Mouse (Mus musculus) erythroblast, adult 5-6 weeks (primary cell): ENCODE results near the gene H2-M3. TPM values are rescaled to one million over a fixed set of nuclear protein-coding genes. Genes with fewer than 3 reads are reported as not detected.

ENCODE experiments used
- total RNA-seq, 2 experiments: library from RNA; stranded (forward) in 1 of 2; stranded (reverse) in 1 of 2; fragments of 150-400 nt in 1 of 2; fragments of 200-764, 138-1000 nt in 1 of 2; gene quantifications; 2 replicates each; pipeline versions ENCODE4 v1.2.3 to v1.2.4; 2015 to 2017; ENCODE audit warnings: low replicate concordance in 2 of 2

H2-M3 gene
- total RNA-seq, 2 experiments from 2014 or later, result 3.3 TPM; not detected in 1

Other genes starting within 250 kb of the H2-M3 start
- not detected in 2 replicates for gene Mog, start 246.8 kb upstream of the H2-M3 start, total RNA-seq (2015; ENCODE audit: low replicate concordance)
- gene Mog, start 246.8 kb upstream of the H2-M3 start, total RNA-seq (2017; ENCODE audit: low replicate concordance), result not detected in 2 replicates
- gene Gabbr1, start 224.3 kb upstream of the H2-M3 start, total RNA-seq (2015; ENCODE audit: low replicate concordance), result 0.42 and 1.2 TPM in 2 replicates
- gene Gabbr1, start 224.3 kb upstream of the H2-M3 start, total RNA-seq (2017; ENCODE audit: low replicate concordance), result 0.85 and 1.1 TPM in 2 replicates
- not detected in 2 replicates for gene Olfr90, start 181.7 kb upstream of the H2-M3 start, total RNA-seq (2015; ENCODE audit: low replicate concordance)
- not detected in 2 replicates for gene Olfr90, start 181.7 kb upstream of the H2-M3 start, total RNA-seq (2017; ENCODE audit: low replicate concordance)
- gene Olfr91, start 171.9 kb upstream of the H2-M3 start, total RNA-seq (2015; ENCODE audit: low replicate concordance), result not detected in 2 replicates
- not detected in 2 replicates for gene Olfr91, start 171.9 kb upstream of the H2-M3 start, total RNA-seq (2017; ENCODE audit: low replicate concordance)
- not detected in 2 replicates for gene Olfr92, start 150.1 kb upstream of the H2-M3 start, total RNA-seq (2015; ENCODE audit: low replicate concordance)
- gene Olfr92, start 150.1 kb upstream of the H2-M3 start, total RNA-seq (2017; ENCODE audit: low replicate concordance), result not detected in 2 replicates
- gene Olfr93, start 108.7 kb upstream of the H2-M3 start, total RNA-seq (2015; ENCODE audit: low replicate concordance), result not detected in 2 replicates
- gene Olfr93, start 108.7 kb upstream of the H2-M3 start, total RNA-seq (2017; ENCODE audit: low replicate concordance), result not detected in 2 replicates
- 5.4 TPM in 1 of 2 replicates, not detected in the other for gene Ubd, start 76.3 kb upstream of the H2-M3 start, total RNA-seq (2015; ENCODE audit: low replicate concordance)
- gene Ubd, start 76.3 kb upstream of the H2-M3 start, total RNA-seq (2017; ENCODE audit: low replicate concordance), result 1.7 and 4.7 TPM in 2 replicates
- not detected in 2 replicates for gene Olfr94, start 69.2 kb upstream of the H2-M3 start, total RNA-seq (2015; ENCODE audit: low replicate concordance)
- gene Olfr94, start 69.2 kb upstream of the H2-M3 start, total RNA-seq (2017; ENCODE audit: low replicate concordance), result not detected in 2 replicates
- gene Olfr95, start 57.1 kb upstream of the H2-M3 start, total RNA-seq (2015; ENCODE audit: low replicate concordance), result not detected in 2 replicates
- not detected in 2 replicates for gene Olfr95, start 57.1 kb upstream of the H2-M3 start, total RNA-seq (2017; ENCODE audit: low replicate concordance)
- not detected in 2 replicates for gene Olfr96, start 50.1 kb upstream of the H2-M3 start, total RNA-seq (2015; ENCODE audit: low replicate concordance)
- not detected in 2 replicates for gene Olfr96, start 50.1 kb upstream of the H2-M3 start, total RNA-seq (2017; ENCODE audit: low replicate concordance)
- gene Olfr97, start 32.9 kb upstream of the H2-M3 start, total RNA-seq (2015; ENCODE audit: low replicate concordance), result not detected in 2 replicates
- gene Olfr97, start 32.9 kb upstream of the H2-M3 start, total RNA-seq (2017; ENCODE audit: low replicate concordance), result not detected in 2 replicates
- gene Olfr98, start 6.5 kb upstream of the H2-M3 start, total RNA-seq (2015; ENCODE audit: low replicate concordance), result not detected in 2 replicates
- not detected in 2 replicates for gene Olfr98, start 6.5 kb upstream of the H2-M3 start, total RNA-seq (2017; ENCODE audit: low replicate concordance)
- gene Olfr99, start 13.2 kb downstream of the H2-M3 start, total RNA-seq (2015; ENCODE audit: low replicate concordance), result not detected in 2 replicates
- 1.7 TPM in 1 of 2 replicates, not detected in the other for gene Olfr99, start 13.2 kb downstream of the H2-M3 start, total RNA-seq (2017; ENCODE audit: low replicate concordance)
- not detected in 2 replicates for gene Olfr101, start 34.1 kb downstream of the H2-M3 start, total RNA-seq (2015; ENCODE audit: low replicate concordance)
- gene Olfr101, start 34.1 kb downstream of the H2-M3 start, total RNA-seq (2017; ENCODE audit: low replicate concordance), result not detected in 2 replicates
- not detected in 2 replicates for gene Olfr102, start 46.8 kb downstream of the H2-M3 start, total RNA-seq (2015; ENCODE audit: low replicate concordance)
- gene Olfr102, start 46.8 kb downstream of the H2-M3 start, total RNA-seq (2017; ENCODE audit: low replicate concordance), result not detected in 2 replicates
- not detected in 2 replicates for gene Olfr103, start 69.5 kb downstream of the H2-M3 start, total RNA-seq (2015; ENCODE audit: low replicate concordance)
- gene Olfr103, start 69.5 kb downstream of the H2-M3 start, total RNA-seq (2017; ENCODE audit: low replicate concordance), result not detected in 2 replicates
- gene Olfr104-ps, start 89.4 kb downstream of the H2-M3 start, total RNA-seq (2015; ENCODE audit: low replicate concordance), result not detected in 2 replicates
- not detected in 2 replicates for gene Olfr104-ps, start 89.4 kb downstream of the H2-M3 start, total RNA-seq (2017; ENCODE audit: low replicate concordance)
- gene Olfr105-ps, start 108.8 kb downstream of the H2-M3 start, total RNA-seq (2015; ENCODE audit: low replicate concordance), result not detected in 2 replicates
- gene Olfr105-ps, start 108.8 kb downstream of the H2-M3 start, total RNA-seq (2017; ENCODE audit: low replicate concordance), result not detected in 2 replicates
- gene Olfr106-ps, start 120.2 kb downstream of the H2-M3 start, total RNA-seq (2015; ENCODE audit: low replicate concordance), result not detected in 2 replicates
- not detected in 2 replicates for gene Olfr106-ps, start 120.2 kb downstream of the H2-M3 start, total RNA-seq (2017; ENCODE audit: low replicate concordance)
- gene Olfr107, start 129.0 kb downstream of the H2-M3 start, total RNA-seq (2015; ENCODE audit: low replicate concordance), result not detected in 2 replicates
- gene Olfr107, start 129.0 kb downstream of the H2-M3 start, total RNA-seq (2017; ENCODE audit: low replicate concordance), result 0.56 TPM in 1 of 2 replicates, not detected in the other
- gene Olfr108, start 175.3 kb downstream of the H2-M3 start, total RNA-seq (2015; ENCODE audit: low replicate concordance), result not detected in 2 replicates
- gene Olfr108, start 175.3 kb downstream of the H2-M3 start, total RNA-seq (2017; ENCODE audit: low replicate concordance), result not detected in 2 replicates
- gene Olfr109, start 188.7 kb downstream of the H2-M3 start, total RNA-seq (2015; ENCODE audit: low replicate concordance), result not detected in 2 replicates
- gene Olfr109, start 188.7 kb downstream of the H2-M3 start, total RNA-seq (2017; ENCODE audit: low replicate concordance), result not detected in 2 replicates
- gene H2-M2, start 213.3 kb downstream of the H2-M3 start, total RNA-seq (2015; ENCODE audit: low replicate concordance), result not detected in 2 replicates
- 0.34 TPM in 1 of 2 replicates, not detected in the other for gene H2-M2, start 213.3 kb downstream of the H2-M3 start, total RNA-seq (2017; ENCODE audit: low replicate concordance)
- not detected in 2 replicates for gene Olfr110, start 222.2 kb downstream of the H2-M3 start, total RNA-seq (2015; ENCODE audit: low replicate concordance)
- gene Olfr110, start 222.2 kb downstream of the H2-M3 start, total RNA-seq (2017; ENCODE audit: low replicate concordance), result not detected in 2 replicates
- not detected in 2 replicates for gene Olfr111, start 237.8 kb downstream of the H2-M3 start, total RNA-seq (2015; ENCODE audit: low replicate concordance)
- not detected in 2 replicates for gene Olfr111, start 237.8 kb downstream of the H2-M3 start, total RNA-seq (2017; ENCODE audit: low replicate concordance)